Mouse (Mus musculus): ENCODE measurements around the gene Csdc2. TPM values are rescaled to one million over a fixed set of nuclear protein-coding genes. Genes with fewer than 3 reads are reported as not detected.
A peak's percentile ranks its signal among the peaks of the same experiment; 100 is the strongest.

Gene Csdc2
- 111 and 115 TPM in 2 replicates for polyA plus RNA-seq (2012; rRNA removed)

DNA sequence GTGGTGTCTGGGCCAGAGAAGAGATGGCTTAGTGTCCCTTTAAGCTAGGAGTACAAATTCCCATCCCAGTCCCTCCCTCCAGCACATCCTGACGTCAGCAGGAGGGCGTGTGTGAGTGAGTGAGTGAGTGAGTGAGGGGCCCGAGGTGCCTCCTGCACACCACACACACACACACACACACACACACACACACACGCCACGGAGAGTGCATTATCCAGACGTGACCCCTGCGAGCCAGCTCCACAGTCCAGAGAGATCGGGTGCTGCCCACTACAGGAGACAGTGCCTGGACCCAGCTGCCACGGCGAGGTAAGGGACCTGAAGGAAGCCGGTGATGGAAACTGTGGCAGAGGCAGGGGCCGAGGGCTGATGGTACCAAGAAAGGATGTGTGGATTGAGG, at the start of gene Csdc2:
Csdc2 (plus strand) TSS at position 81 of the 400 bp plus-strand sequence.
- TF ChIP-seq CTCF (IDR thresholded peaks at IDR 0.05; ENCODE audit: extremely low read depth, insufficient read depth, low read length) (no peak), POLR2A (IDR thresholded peaks at IDR 0.05; ENCODE audit: extremely low read depth, insufficient read depth, low read length) (peak; percentile 78; the same call in 1 of the 2 replicates)
- H3K4me3 ChIP-seq (ENCODE audit: insufficient read depth, low read length): peak within 1 kb of the TSS; percentile 79
- peak within 1 kb of the TSS; percentile 73 for H3K27ac ChIP-seq (ENCODE audit: insufficient read depth, low read length)
- H3K4me1 ChIP-seq (ENCODE audit: control insufficient read depth, insufficient read depth, low read length): peaks cover 8% of the 10 kb centered on the region

- TF ChIP-seq CTCF (IDR thresholded peaks at IDR 0.05; ENCODE audit: extremely low read depth, insufficient read depth, low read length) (no peak), POLR2A (IDR thresholded peaks at IDR 0.05; ENCODE audit: extremely low read depth, insufficient read depth, low read length) (no peak)
- H3K27ac ChIP-seq (ENCODE audit: insufficient read depth, low read length): no peak overlapping the region
- peaks cover 12% of the 10 kb centered on the region; the same call in 1 of the 2 replicates for H3K4me1 ChIP-seq (ENCODE audit: control insufficient read depth, insufficient read depth, low read length)
- H3K4me3 ChIP-seq (ENCODE audit: insufficient read depth, low read length): no peak overlapping the region
Measured at GRCm38 (mm10) chr15:81886795-81887550, 49.6 kb upstream of the Csdc2 start.

GRCm38 (mm10) chr15:81889175-81889574, 47.4 kb upstream of the Csdc2 start:
- H3K4me1 ChIP-seq (ENCODE audit: control insufficient read depth, insufficient read depth, low read length): peaks cover 13% of the 10 kb centered on the region; the same call in 1 of the 2 replicates
- no peak overlapping the region for H3K4me3 ChIP-seq (ENCODE audit: insufficient read depth, low read length)
- no peak overlapping the region for H3K27ac ChIP-seq (ENCODE audit: insufficient read depth, low read length)
- TF ChIP-seq CTCF (IDR thresholded peaks at IDR 0.05; ENCODE audit: extremely low read depth, insufficient read depth, low read length): no peak
- no peak for TF ChIP-seq POLR2A (IDR thresholded peaks at IDR 0.05; ENCODE audit: extremely low read depth, insufficient read depth, low read length)

DNA sequence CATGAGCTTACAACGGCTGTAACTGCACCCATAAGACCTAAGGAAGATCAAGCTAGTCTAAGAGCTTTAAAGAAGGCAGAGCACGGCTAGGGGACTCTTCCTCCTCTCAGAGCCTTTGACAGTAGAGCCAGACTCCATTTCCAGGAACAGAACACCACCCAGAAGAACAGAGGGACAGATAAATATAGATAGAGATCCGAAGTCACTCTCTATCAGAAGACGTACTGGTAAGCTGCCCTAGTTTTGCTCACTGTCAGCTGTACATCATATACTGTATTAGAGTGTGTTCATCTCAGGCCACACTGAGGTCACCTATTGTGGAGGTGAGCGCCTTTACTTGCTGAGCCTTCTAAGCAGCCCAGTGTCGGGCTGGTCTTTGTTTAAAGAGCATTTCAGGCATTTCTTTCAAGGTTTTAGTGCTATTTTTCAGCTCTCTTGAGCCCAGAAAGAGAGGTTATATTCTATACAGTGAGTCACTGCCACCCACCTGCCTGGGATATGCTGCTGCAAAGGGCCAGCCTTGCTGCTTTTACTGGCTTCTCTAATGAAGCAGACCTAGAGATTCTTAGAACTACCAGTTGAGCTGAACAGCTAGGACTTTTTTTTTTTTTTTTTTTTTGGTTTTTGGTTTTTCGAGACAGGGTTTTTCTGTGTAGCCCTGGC, 45.3 kb upstream of the Csdc2 start:
- TF ChIP-seq CTCF (IDR thresholded peaks at IDR 0.05; ENCODE audit: extremely low read depth, insufficient read depth, low read length): no peak
- no peak for TF ChIP-seq POLR2A (IDR thresholded peaks at IDR 0.05; ENCODE audit: extremely low read depth, insufficient read depth, low read length)

DNA sequence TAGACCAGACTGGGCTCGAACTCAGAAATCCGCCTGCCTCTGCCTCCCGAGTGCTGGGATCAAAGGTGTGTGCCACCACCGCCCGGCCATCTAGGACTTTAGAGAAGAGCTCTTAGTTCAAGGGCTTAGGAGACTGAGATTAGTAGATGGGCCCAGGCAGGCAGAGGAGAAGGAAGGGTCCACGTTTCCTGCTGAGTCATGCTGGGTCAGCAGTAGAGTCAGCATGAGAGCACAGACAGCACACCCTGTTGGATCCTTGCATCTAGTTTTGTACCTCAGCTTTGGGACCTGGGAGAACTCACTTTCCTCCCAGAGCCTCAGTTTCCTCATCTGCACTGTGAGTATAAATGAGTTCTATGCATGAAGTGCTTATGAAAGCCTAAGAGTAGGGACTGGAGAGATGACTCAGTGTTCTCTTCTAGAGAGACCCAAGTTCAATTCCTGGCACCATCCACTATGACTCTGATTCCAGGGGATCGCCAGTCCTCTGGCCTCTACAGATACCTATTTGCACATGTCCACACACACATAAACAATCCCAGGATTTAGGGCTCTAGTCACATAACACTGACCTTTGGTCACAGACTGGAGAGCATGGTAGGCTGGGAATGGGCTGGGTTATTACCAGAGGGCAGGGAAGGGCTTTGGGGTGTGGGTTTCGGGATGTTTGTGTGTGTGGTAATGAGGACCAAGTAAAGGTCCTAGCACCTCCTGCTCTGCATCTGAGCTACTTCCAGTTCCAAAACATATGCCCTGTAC, 44.6 kb upstream of the Csdc2 start:
- Histone ChIP-seq H3K27ac (ENCODE audit: insufficient read depth, low read length) (no peak overlapping the region; the same call in 1 of the 2 replicates), H3K4me3 (ENCODE audit: insufficient read depth, low read length) (no peak overlapping the region), H3K4me1 (ENCODE audit: control insufficient read depth, insufficient read depth, low read length) (peaks cover 8% of the 10 kb centered on the region; the same call in 1 of the 2 replicates)
- TF ChIP-seq CTCF (IDR thresholded peaks at IDR 0.05; ENCODE audit: extremely low read depth, insufficient read depth, low read length): no peak
- TF ChIP-seq POLR2A (IDR thresholded peaks at IDR 0.05; ENCODE audit: extremely low read depth, insufficient read depth, low read length): no peak

More for the DNA sequence above, 45.3 kb upstream of the Csdc2 start:
- peak overlapping the region; percentile 93; the same call in 1 of the 2 replicates for H3K27ac ChIP-seq (ENCODE audit: insufficient read depth, low read length)
- H3K4me3 ChIP-seq (ENCODE audit: insufficient read depth, low read length): no peak overlapping the region
- H3K4me1 ChIP-seq (ENCODE audit: control insufficient read depth, insufficient read depth, low read length): peaks cover 11% of the 10 kb centered on the region; the same call in 1 of the 2 replicates

DNA sequence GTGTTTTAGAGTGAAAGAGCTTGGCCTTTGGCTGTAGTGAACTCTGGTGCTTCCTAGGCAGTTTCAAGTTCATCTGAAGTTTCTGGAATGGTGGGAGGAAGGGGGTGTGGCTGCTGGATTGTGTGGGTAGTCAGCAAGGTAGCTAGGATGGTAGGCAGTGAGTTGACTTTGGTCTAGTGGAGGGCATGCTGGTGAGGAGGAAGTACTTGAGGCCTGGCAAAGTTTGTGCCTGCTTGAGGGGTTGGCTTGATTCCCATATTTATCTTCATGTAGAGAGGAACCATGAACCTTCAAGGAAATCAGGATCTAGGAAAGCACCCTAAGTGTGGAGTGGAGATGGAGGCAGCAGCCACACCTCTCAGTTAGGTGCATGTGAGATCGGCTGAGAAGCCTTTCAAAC, 42.6 kb upstream of the Csdc2 start:
- H3K27ac ChIP-seq (ENCODE audit: insufficient read depth, low read length): no peak overlapping the region; the same call in 1 of the 2 replicates

GRCm38 (mm10) chr15:81896407-81896806, 40.2 kb upstream of the Csdc2 start:
- H3K4me1 ChIP-seq (ENCODE audit: control insufficient read depth, insufficient read depth, low read length): peaks cover 3% of the 10 kb centered on the region; the same call in 1 of the 2 replicates
- no peak overlapping the region for H3K4me3 ChIP-seq (ENCODE audit: insufficient read depth, low read length)
- TF ChIP-seq POLR2A (IDR thresholded peaks at IDR 0.05; ENCODE audit: extremely low read depth, insufficient read depth, low read length): no peak
- no peak for TF ChIP-seq CTCF (IDR thresholded peaks at IDR 0.05; ENCODE audit: extremely low read depth, insufficient read depth, low read length)
- peak overlapping the region; percentile 79 for H3K27ac ChIP-seq (ENCODE audit: insufficient read depth, low read length)

More for the DNA sequence above, 42.6 kb upstream of the Csdc2 start:
- TF ChIP-seq POLR2A (IDR thresholded peaks at IDR 0.05; ENCODE audit: extremely low read depth, insufficient read depth, low read length): no peak
- no peak for TF ChIP-seq CTCF (IDR thresholded peaks at IDR 0.05; ENCODE audit: extremely low read depth, insufficient read depth, low read length)
- H3K4me1 ChIP-seq (ENCODE audit: control insufficient read depth, insufficient read depth, low read length): peaks cover 4% of the 10 kb centered on the region; the same call in 1 of the 2 replicates
- H3K4me3 ChIP-seq (ENCODE audit: insufficient read depth, low read length): no peak overlapping the region

- TF ChIP-seq CTCF (IDR thresholded peaks at IDR 0.05; ENCODE audit: extremely low read depth, insufficient read depth, low read length) (no peak), POLR2A (IDR thresholded peaks at IDR 0.05; ENCODE audit: extremely low read depth, insufficient read depth, low read length) (no peak)
- H3K4me3 ChIP-seq (ENCODE audit: insufficient read depth, low read length): no peak overlapping the region
- peaks cover 2% of the 10 kb centered on the region; the same call in 1 of the 2 replicates for H3K4me1 ChIP-seq (ENCODE audit: control insufficient read depth, insufficient read depth, low read length)
- H3K27ac ChIP-seq (ENCODE audit: insufficient read depth, low read length): no peak overlapping the region
Measured at GRCm38 (mm10) chr15:81897607-81898285, 38.8 kb upstream of the Csdc2 start.
